Mouse (Mus musculus): ENCODE results near the gene Prr5.
A peak's percentile ranks its signal among the peaks of the same experiment; 100 is the strongest.

Gene Prr5

DNA sequence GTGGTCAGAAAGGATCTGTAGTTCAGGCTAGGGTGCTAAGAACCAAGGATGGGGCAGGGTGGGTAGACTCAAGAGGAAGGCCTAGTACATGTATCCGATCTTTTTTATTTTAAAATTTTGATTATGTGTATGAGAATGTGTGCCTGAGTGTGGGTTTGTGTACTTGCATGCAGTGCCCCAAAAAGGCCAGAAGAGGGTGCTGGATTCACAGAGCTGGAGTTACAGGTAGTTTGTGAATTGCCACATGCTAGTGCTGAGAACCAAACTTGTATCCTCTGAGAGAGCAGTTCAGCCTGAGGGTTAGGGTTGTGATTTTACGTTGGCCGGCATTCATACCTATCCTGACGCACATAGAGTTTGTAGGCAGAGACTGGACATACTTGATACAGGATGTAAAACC, 9.7 kb downstream of the Prr5 start:
- no peak for DNase-seq (ENCODE audit: low read depth in 2 of 2, low spot score in 2 of 2)

DNA sequence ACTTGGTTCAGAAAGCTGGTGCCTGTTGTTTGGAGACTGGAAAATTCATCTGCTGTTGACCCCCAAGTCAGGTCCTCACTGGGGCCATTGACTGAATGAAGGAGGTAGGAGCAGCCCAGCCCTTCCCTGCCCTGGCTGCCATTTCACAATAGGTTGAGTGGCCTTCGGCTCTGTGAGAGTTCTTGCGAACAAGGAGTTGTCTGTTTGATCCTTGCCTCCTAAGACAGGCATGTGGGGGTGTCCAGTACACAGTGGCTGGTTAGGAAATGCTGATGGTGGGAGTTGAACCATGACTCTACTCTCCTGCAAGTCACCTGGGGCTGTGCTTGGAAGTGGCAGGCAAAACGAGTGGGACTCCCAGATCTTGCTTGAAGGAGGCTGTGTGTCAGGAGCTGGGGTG, 10.4 kb downstream of the Prr5 start:
- DNase-seq (ENCODE audit: low read depth in 2 of 2, low spot score in 2 of 2), result no peak

- peak; percentile 17 to 42 for DNase-seq (ENCODE audit: low read depth in 2 of 2, low spot score in 2 of 2)
Measured at GRCm38 (mm10) chr15:84680545-84681454, 11.4 kb downstream of the Prr5 start.

GRCm38 (mm10) chr15:84681455-84682193, 12.2 kb downstream of the Prr5 start:
- no peak for DNase-seq (ENCODE audit: low read depth in 2 of 2, low spot score in 2 of 2)

- DNase-seq (ENCODE audit: low read depth in 2 of 2, low spot score in 2 of 2), result no peak
Measured at GRCm38 (mm10) chr15:84682206-84682605, 12.8 kb downstream of the Prr5 start.

DNA sequence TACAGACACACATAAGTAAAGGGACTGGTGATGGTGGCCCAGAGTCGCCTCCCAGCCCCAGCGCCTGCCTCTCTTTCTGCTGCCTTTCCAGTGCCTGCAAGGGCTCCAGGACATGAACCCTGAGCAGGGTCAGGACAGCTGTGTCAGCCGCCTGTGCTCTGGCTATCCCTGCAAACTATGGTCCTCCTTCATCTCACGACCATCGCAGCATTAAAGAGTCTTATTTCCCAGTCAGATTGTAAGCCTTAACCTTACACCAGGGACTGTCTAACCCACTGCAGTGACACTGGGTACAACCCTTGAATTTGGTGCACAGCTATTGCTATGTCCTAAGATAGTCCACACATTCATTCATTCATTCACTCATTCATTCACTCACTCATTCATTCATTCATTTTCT, 13.4 kb downstream of the Prr5 start:
- no peak for DNase-seq (ENCODE audit: low read depth in 2 of 2, low spot score in 2 of 2)

- DNase-seq (ENCODE audit: low read depth in 2 of 2, low spot score in 2 of 2), result no peak
Measured at GRCm38 (mm10) chr15:84684520-84684919, 15.1 kb downstream of the Prr5 start.

DNA sequence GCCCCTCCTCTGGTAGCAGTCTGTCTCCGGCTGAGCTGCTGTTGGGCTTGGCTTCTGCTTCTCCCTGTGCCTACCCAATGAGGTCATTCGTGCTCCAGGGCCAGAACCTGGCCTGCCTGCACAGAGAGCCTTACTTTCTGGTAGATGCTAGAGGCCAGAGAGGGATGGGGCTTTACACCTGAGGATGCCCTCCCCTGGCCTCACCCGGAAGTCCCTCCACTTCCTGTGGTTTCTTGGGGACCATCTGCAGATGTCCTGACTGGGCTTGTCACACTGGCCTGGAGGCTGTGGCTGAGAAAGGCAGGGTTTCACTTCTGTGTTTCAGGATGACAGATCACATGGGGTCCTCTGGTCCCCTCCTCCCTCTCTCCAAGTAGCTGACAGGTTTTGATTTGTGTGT, 16.0 kb downstream of the Prr5 start:
- DNase-seq (ENCODE audit: low read depth in 2 of 2, low spot score in 2 of 2), result no peak

GRCm38 (mm10) chr15:84687904-84688303, 18.5 kb downstream of the Prr5 start:
- DNase-seq (ENCODE audit: low read depth in 2 of 2, low spot score in 2 of 2), result no peak

DNA sequence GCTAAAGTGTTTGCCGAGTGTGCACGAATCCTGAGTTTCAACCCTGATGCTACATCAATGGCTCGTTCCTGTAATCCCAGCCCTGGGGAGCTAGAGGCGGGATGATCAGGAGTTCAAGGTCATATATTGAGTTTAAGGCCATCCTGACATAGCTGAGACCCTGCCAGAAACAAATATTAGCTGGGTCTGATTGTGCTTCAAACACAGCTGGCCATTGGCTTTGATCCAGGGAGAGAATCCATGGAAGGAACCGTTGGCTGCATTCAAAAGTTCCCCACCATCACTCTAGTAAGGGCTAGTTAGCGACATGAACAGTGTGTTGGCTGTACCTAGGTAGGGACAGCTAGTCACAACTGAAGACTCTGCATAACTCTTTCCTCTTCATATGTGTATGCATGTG, 19.9 kb downstream of the Prr5 start:
- no peak for DNase-seq (ENCODE audit: low read depth in 2 of 2, low spot score in 2 of 2)

DNA sequence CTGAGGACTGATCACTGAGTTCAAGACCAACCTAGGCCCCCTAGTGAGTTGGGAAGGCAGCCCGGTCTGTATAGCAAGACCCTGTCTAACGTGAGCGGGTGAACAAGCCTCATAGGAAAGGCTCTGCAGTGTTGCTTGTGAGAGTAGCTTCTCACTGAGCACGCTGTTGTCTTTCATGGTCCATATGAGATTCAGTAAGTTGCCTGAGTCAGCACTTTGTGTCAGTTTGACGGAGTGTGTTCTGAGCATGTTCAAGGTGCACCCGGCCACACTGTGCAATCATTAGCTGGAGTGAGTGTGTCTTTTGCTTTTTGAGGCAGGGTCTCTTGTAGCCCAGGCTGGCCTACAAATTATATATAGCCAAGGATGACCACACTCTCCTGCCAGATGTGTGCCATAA, 22.1 kb downstream of the Prr5 start:
- no peak for DNase-seq (ENCODE audit: low read depth in 2 of 2, low spot score in 2 of 2)

DNA sequence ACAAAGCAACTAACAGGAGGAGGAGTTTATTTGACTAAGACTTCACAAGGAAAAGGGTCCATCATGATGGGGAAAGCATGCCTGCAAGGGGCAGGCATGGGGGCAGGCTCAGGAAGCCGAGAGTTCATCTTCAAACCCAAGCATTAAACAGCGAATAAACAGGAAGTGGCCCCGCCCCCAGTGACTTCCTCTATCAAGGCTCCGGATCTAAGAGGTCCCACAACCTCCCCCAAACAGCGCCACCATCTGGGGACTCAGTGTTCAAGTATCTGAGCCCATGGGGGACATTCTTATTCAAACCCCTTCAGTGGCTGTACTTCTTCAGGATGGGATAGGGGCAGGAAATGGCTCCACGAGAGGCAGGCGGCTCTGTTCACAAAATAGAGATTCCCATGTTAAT, 23.2 kb downstream of the Prr5 start:
- no peak for DNase-seq (ENCODE audit: low read depth in 2 of 2, low spot score in 2 of 2)

DNA sequence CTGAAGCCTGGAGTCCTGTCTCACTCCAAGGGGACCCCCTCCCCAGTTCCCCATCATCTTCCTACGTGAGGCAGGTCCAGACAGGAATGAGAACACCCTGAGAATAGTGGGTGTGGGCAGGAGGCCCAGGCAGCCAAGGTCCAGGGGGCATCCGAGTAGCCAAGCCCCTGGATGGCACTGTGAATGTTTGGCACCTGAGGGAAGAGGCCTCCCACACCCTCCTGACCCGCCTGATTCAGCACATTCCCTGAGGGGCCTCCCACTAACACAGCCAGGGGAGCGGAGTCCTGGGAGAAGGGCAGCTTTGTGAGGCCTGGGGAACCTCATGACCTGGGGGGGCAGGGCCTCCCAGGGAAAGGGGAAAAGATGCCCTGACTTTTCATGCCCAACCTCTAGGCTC, 26.6 kb downstream of the Prr5 start:
- DNase-seq (ENCODE audit: low read depth in 2 of 2, low spot score in 2 of 2), result no peak

- no peak for DNase-seq (ENCODE audit: low read depth in 2 of 2, low spot score in 2 of 2)
Measured at GRCm38 (mm10) chr15:84697611-84698011, 28.2 kb downstream of the Prr5 start.

DNA sequence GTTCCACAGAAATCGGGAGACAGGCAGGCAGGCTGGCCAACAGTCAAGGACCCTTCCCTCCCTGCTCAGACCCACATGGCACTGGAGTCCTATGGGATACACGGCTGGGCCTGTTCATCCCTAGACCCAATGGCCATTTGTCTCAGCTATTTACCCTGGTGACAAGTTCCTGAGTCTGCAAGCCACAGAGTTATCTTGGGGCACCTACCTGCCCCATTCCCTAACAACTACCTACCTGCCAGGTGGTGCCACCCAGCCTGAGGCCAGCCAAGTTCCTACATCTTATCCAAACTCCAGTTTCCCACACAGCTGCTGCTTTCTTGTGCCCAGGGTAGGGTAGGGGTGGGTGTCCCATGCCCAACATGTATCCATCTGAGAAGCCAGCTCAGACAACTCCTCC, 28.8 kb downstream of the Prr5 start:
- DNase-seq (ENCODE audit: low read depth in 2 of 2, low spot score in 2 of 2), result no peak

- DNase-seq (ENCODE audit: low read depth in 2 of 2, low spot score in 2 of 2), result peak in 1 of 2 experiments; percentile 18
Measured at GRCm38 (mm10) chr15:84700147-84700794, 30.9 kb downstream of the Prr5 start.

GRCm38 (mm10) chr15:84701947-84702346, 32.5 kb downstream of the Prr5 start:
- no peak for DNase-seq (ENCODE audit: low read depth in 2 of 2, low spot score in 2 of 2)

GRCm38 (mm10) chr15:84702391-84703345, 33.2 kb downstream of the Prr5 start:
- DNase-seq (ENCODE audit: low read depth in 2 of 2, low spot score in 2 of 2), result no peak

DNA sequence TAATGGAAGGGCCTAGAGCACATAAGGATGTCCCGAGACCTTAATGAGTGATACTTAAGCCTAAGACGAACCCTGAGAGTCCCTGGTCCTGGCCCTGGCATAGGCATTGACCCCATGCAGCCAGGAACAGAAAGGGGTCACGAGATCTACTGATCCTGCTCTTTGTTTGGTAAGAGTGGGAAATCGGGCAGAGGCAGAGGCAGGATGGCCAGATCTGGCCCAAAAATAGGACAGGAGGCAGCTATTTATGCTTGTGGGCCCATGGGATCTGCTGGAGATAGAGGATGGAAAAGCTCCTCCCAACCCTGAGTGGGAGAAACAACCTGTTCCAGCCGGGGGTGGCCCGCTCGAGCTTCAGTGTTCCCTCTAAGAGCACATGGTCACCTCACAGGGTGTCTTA, 34.6 kb downstream of the Prr5 start:
- no peak for DNase-seq (ENCODE audit: low read depth in 2 of 2, low spot score in 2 of 2)

DNA sequence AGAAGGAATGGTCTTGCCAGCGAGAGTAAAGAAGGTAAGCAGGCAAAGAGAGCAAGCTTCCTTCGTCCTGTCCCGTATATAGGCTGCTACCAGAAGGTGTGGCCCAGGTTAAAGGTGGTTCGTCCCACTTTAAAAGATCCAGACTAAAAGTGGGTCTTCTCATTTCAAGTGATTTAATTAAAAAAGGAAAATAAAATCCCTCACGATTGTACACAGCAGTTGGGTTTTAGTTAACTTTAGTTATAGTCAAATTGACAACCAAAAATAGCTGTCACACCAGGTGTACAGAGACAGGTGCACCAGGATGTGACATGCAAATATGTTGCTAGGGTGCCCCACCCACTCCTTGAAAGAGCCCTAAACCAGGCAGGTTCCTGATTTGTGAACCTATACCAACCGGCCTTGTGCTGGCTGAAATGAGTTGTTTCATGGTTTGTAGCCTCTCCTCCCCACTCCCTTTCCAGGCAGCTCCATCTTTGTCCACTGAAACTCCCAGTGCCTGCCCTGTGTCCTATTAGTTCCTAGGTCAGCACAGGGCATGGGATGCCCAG, 36.0 kb downstream of the Prr5 start:
- DNase-seq (ENCODE audit: low read depth in 2 of 2, low spot score in 2 of 2), result no peak
